Mouse (Mus musculus): ENCODE results near the gene St8sia4. TPM values are rescaled to one million over a fixed set of nuclear protein-coding genes. Genes with fewer than 3 reads are reported as not detected.

Gene St8sia4
- polyA plus RNA-seq, 1 experiment, result 0.32 TPM

- Histone ChIP-seq H3K4me1 (ENCODE audit: control insufficient read depth, insufficient read depth, insufficient read length, low read length) (no peaks in the 10 kb centered on the region), H3K36me3 (ENCODE audit: control insufficient read depth, insufficient read depth, low read length) (no peaks in the 10 kb centered on the region), H3K27me3 (ENCODE audit: control insufficient read depth, insufficient read depth, low read length) (no peaks in the 10 kb centered on the region), H3K4me3 (ENCODE audit: low read depth, low read length) (no peak overlapping the region), H3K27ac (ENCODE audit: insufficient read depth, low read depth, low read length) (no peak overlapping the region)
- no peak for TF ChIP-seq POLR2A (IDR thresholded peaks at IDR 0.05; ENCODE audit: low read depth, low read length)
- no peak for TF ChIP-seq CTCF (IDR thresholded peaks at IDR 0.05; ENCODE audit: extremely low read depth, insufficient read length, insufficient replicate concordance, low read depth, low read length)
- 71% methylated on average over 5 of the region's 5 CpGs for WGBS
Measured at GRCm38 (mm10) chr1:95624376-95624775, 43.0 kb downstream of the St8sia4 start.

- WGBS, result 71% methylated on average over 3 of the region's 3 CpGs
- no peaks in the 10 kb centered on the region for H3K36me3 ChIP-seq (ENCODE audit: control insufficient read depth, insufficient read depth, low read length)
- no peaks in the 10 kb centered on the region for H3K4me1 ChIP-seq (ENCODE audit: control insufficient read depth, insufficient read depth, insufficient read length, low read length)
Measured at GRCm38 (mm10) chr1:95618647-95619046, 48.7 kb downstream of the St8sia4 start.

GRCm38 (mm10) chr1:95618125-95618524 lies 49.2 kb downstream of the St8sia4 start:
- no peak overlapping the region for H3K27ac ChIP-seq (ENCODE audit: insufficient read depth, low read depth, low read length)
- no peaks in the 10 kb centered on the region for H3K4me1 ChIP-seq (ENCODE audit: control insufficient read depth, insufficient read depth, insufficient read length, low read length)
- no peak for TF ChIP-seq POLR2A (IDR thresholded peaks at IDR 0.05; ENCODE audit: low read depth, low read length)
- no peak for TF ChIP-seq CTCF (IDR thresholded peaks at IDR 0.05; ENCODE audit: extremely low read depth, insufficient read length, insufficient replicate concordance, low read depth, low read length)
- H3K36me3 ChIP-seq (ENCODE audit: control insufficient read depth, insufficient read depth, low read length), result no peaks in the 10 kb centered on the region
- H3K4me3 ChIP-seq (ENCODE audit: low read depth, low read length), result no peak overlapping the region
- H3K27me3 ChIP-seq (ENCODE audit: control insufficient read depth, insufficient read depth, low read length), result no peaks in the 10 kb centered on the region
- 49% methylated on average over 3 of the region's 3 CpGs for WGBS

More at GRCm38 (mm10) chr1:95618647-95619046, 48.7 kb downstream of the St8sia4 start:
- no peaks in the 10 kb centered on the region for H3K27me3 ChIP-seq (ENCODE audit: control insufficient read depth, insufficient read depth, low read length)
- TF ChIP-seq POLR2A (IDR thresholded peaks at IDR 0.05; ENCODE audit: low read depth, low read length) (no peak), CTCF (IDR thresholded peaks at IDR 0.05; ENCODE audit: extremely low read depth, insufficient read length, insufficient replicate concordance, low read depth, low read length) (no peak)
- H3K4me3 ChIP-seq (ENCODE audit: low read depth, low read length), result no peak overlapping the region
- no peak overlapping the region for H3K27ac ChIP-seq (ENCODE audit: insufficient read depth, low read depth, low read length)

- WGBS, result 84% methylated on average over 2 of the region's 2 CpGs
- Histone ChIP-seq H3K4me3 (ENCODE audit: low read depth, low read length) (no peak overlapping the region), H3K4me1 (ENCODE audit: control insufficient read depth, insufficient read depth, insufficient read length, low read length) (no peaks in the 10 kb centered on the region), H3K27ac (ENCODE audit: insufficient read depth, low read depth, low read length) (no peak overlapping the region), H3K27me3 (ENCODE audit: control insufficient read depth, insufficient read depth, low read length) (no peaks in the 10 kb centered on the region), H3K36me3 (ENCODE audit: control insufficient read depth, insufficient read depth, low read length) (no peaks in the 10 kb centered on the region)
- TF ChIP-seq POLR2A (IDR thresholded peaks at IDR 0.05; ENCODE audit: low read depth, low read length) (no peak), CTCF (IDR thresholded peaks at IDR 0.05; ENCODE audit: extremely low read depth, insufficient read length, insufficient replicate concordance, low read depth, low read length) (no peak)
Measured at GRCm38 (mm10) chr1:95610017-95610416, 57.4 kb downstream of the St8sia4 start.

- Histone ChIP-seq H3K27me3 (ENCODE audit: control insufficient read depth, insufficient read depth, low read length) (no peaks in the 10 kb centered on the region), H3K4me3 (ENCODE audit: low read depth, low read length) (no peak overlapping the region), H3K4me1 (ENCODE audit: control insufficient read depth, insufficient read depth, insufficient read length, low read length) (no peaks in the 10 kb centered on the region), H3K36me3 (ENCODE audit: control insufficient read depth, insufficient read depth, low read length) (no peaks in the 10 kb centered on the region), H3K27ac (ENCODE audit: insufficient read depth, low read depth, low read length) (no peak overlapping the region)
- WGBS, result 82% methylated on average over 5 of the region's 5 CpGs
- TF ChIP-seq POLR2A (IDR thresholded peaks at IDR 0.05; ENCODE audit: low read depth, low read length), result no peak
- no peak for TF ChIP-seq CTCF (IDR thresholded peaks at IDR 0.05; ENCODE audit: extremely low read depth, insufficient read length, insufficient replicate concordance, low read depth, low read length)
Measured at GRCm38 (mm10) chr1:95609045-95609444, 58.3 kb downstream of the St8sia4 start.

- WGBS, result 64% methylated on average over 2 of the region's 2 CpGs
Measured at GRCm38 (mm10) chr1:95605458-95605857, 61.9 kb downstream of the St8sia4 start.

GRCm38 (mm10) chr1:95598108-95598507 lies 69.3 kb downstream of the St8sia4 start:
- Histone ChIP-seq H3K4me3 (ENCODE audit: low read depth, low read length) (no peak overlapping the region), H3K27ac (ENCODE audit: insufficient read depth, low read depth, low read length) (no peak overlapping the region), H3K36me3 (ENCODE audit: control insufficient read depth, insufficient read depth, low read length) (no peaks in the 10 kb centered on the region), H3K4me1 (ENCODE audit: control insufficient read depth, insufficient read depth, insufficient read length, low read length) (no peaks in the 10 kb centered on the region), H3K27me3 (ENCODE audit: control insufficient read depth, insufficient read depth, low read length) (no peaks in the 10 kb centered on the region)
- no peak for TF ChIP-seq POLR2A (IDR thresholded peaks at IDR 0.05; ENCODE audit: low read depth, low read length)
- WGBS, result 88% methylated on average over 1 of the region's 1 CpGs

More at GRCm38 (mm10) chr1:95605458-95605857, 61.9 kb downstream of the St8sia4 start:
- Histone ChIP-seq H3K4me3 (ENCODE audit: low read depth, low read length) (no peak overlapping the region), H3K27ac (ENCODE audit: insufficient read depth, low read depth, low read length) (no peak overlapping the region), H3K36me3 (ENCODE audit: control insufficient read depth, insufficient read depth, low read length) (no peaks in the 10 kb centered on the region), H3K4me1 (ENCODE audit: control insufficient read depth, insufficient read depth, insufficient read length, low read length) (no peaks in the 10 kb centered on the region), H3K27me3 (ENCODE audit: control insufficient read depth, insufficient read depth, low read length) (no peaks in the 10 kb centered on the region)
- TF ChIP-seq CTCF (IDR thresholded peaks at IDR 0.05; ENCODE audit: extremely low read depth, insufficient read length, insufficient replicate concordance, low read depth, low read length) (no peak), POLR2A (IDR thresholded peaks at IDR 0.05; ENCODE audit: low read depth, low read length) (no peak)

- 78% methylated on average over 1 of the region's 1 CpGs for WGBS
- Histone ChIP-seq H3K27ac (ENCODE audit: insufficient read depth, low read depth, low read length) (no peak overlapping the region), H3K36me3 (ENCODE audit: control insufficient read depth, insufficient read depth, low read length) (no peaks in the 10 kb centered on the region), H3K27me3 (ENCODE audit: control insufficient read depth, insufficient read depth, low read length) (no peaks in the 10 kb centered on the region), H3K4me1 (ENCODE audit: control insufficient read depth, insufficient read depth, insufficient read length, low read length) (no peaks in the 10 kb centered on the region), H3K4me3 (ENCODE audit: low read depth, low read length) (no peak overlapping the region)
- TF ChIP-seq CTCF (IDR thresholded peaks at IDR 0.05; ENCODE audit: extremely low read depth, insufficient read length, insufficient replicate concordance, low read depth, low read length), result no peak
- TF ChIP-seq POLR2A (IDR thresholded peaks at IDR 0.05; ENCODE audit: low read depth, low read length), result no peak
Measured at GRCm38 (mm10) chr1:95596825-95597224, 70.5 kb downstream of the St8sia4 start.
